In genomic region chr5:112780383-112780782, GRCm38 (mm10) we compare ENCODE assay signal across 9 mouse cellular contexts.
DNase-seq lines count a peak whose midpoint lies in the region; ATAC-seq lines count a peak whose summit lies in the region.
"Had no signal": no experiment of that assay in that cellular context is flagged by ENCODE, and none has a peak within 500 bp of the region (broad histone marks: within the 10 kb centered on the region; RNA-seq: fewer than 3 reads in every experiment).

No protein-coding gene starts in this region.

- peak; percentile 23; the same call in 1 of the 2 replicates for ATAC-seq in lung, embryonic 16.5 days (ENCODE audit: low read depth)
- ATAC-seq in kidney, embryonic 14.5 days (ENCODE audit: low FRiP score, low TSS enrichment), result no peak

- H3K4me1 ChIP-seq in lung, embryonic 16.5 days (replicated peaks; ENCODE audit: control insufficient read depth, insufficient read depth, low read length), result no peaks in the 10 kb centered on the region; the same call in 1 of the 2 replicates
- H3K4me1 ChIP-seq in kidney, embryonic 14.5 days (ENCODE audit: control insufficient read depth, insufficient read depth, low read length), result no peaks in the 10 kb centered on the region

- no peaks in the 10 kb centered on the region for H3K27me3 ChIP-seq in lung, embryonic 16.5 days (ENCODE audit: control insufficient read depth, insufficient read depth, low read depth, low read length)
- no peaks in the 10 kb centered on the region; the same call in 1 of the 2 replicates for H3K27me3 ChIP-seq in kidney, embryonic 14.5 days (ENCODE audit: control insufficient read depth, insufficient read depth, low read length)
- H3K27me3 ChIP-seq: hindbrain, embryonic 15.5 days had no signal

- H3K4me3 ChIP-seq in lung, embryonic 16.5 days (ENCODE audit: low read length), result no peak overlapping the region
- no peak overlapping the region for H3K4me3 ChIP-seq in kidney, embryonic 14.5 days (ENCODE audit: low read length)
- H3K4me3 ChIP-seq: hindbrain, embryonic 15.5 days had no signal

- H3K9ac ChIP-seq in lung, embryonic 16.5 days (ENCODE audit: low read length), result no peak overlapping the region
- H3K9ac ChIP-seq in kidney, embryonic 14.5 days (ENCODE audit: low read depth, low read length), result no peak overlapping the region
- H3K9ac ChIP-seq: hindbrain, embryonic 15.5 days had no signal

- no peaks in the 10 kb centered on the region for H3K9me3 ChIP-seq in lung, embryonic 16.5 days (ENCODE audit: control insufficient read depth, low read length)
- H3K9me3 ChIP-seq in kidney, embryonic 14.5 days (ENCODE audit: control insufficient read depth, low read length), result no peaks in the 10 kb centered on the region
- H3K9me3 ChIP-seq: hindbrain, embryonic 15.5 days had no signal

- no peak overlapping the region for H3K27ac ChIP-seq in lung, embryonic 16.5 days (ENCODE audit: low read length)
- H3K27ac ChIP-seq in kidney, embryonic 14.5 days (ENCODE audit: low read depth, low read length), result no peak overlapping the region
- H3K27ac ChIP-seq: hindbrain, embryonic 15.5 days had no signal

- no peaks in the 10 kb centered on the region for H3K36me3 ChIP-seq in lung, embryonic 16.5 days (ENCODE audit: control insufficient read depth, insufficient read depth, low read length)
- H3K36me3 ChIP-seq in kidney, embryonic 14.5 days (ENCODE audit: control insufficient read depth, insufficient read depth, low read length), result no peaks in the 10 kb centered on the region
- H3K36me3 ChIP-seq: hindbrain, embryonic 15.5 days had no signal

- 32% methylated on average over 5 of the region's 5 CpGs for WGBS in lung, embryonic 16.5 days
- 74% methylated on average over 5 of the region's 5 CpGs for WGBS in kidney, embryonic 14.5 days

- no peak overlapping the region for H3K4me2 ChIP-seq in lung, embryonic 16.5 days (ENCODE audit: low read depth, low read length)
- no peak overlapping the region for H3K4me2 ChIP-seq in kidney, embryonic 14.5 days (replicated peaks; ENCODE audit: low read depth, low read length)
- H3K4me2 ChIP-seq: hindbrain, embryonic 15.5 days had no signal

- peak; percentile 79 for DNase-seq in gastrocnemius, adult 18-20 months (ENCODE audit: low spot score)
- DNase-seq in gastrocnemius, postnatal 4 days (ENCODE audit: low spot score in 2 of 2), result no peak
- peak; percentile 87 to 88 for DNase-seq in adrenal gland, postnatal 36 days
- peak; percentile 72 for DNase-seq in gastrocnemius, postnatal 10 days
- DNase-seq in embryo, embryonic 10 days (ENCODE audit: low spot score), result no peak
- no peak for DNase-seq in yolk sac, embryonic 10.5 days (ENCODE audit: low spot score)

Comparison
In these comparisons a context has a peak if more than half of its experiments do, and no peak if none do; other contexts are left out.
1. DNase-seq: peak in gastrocnemius, adult 18-20 months (single experiment), adrenal gland, postnatal 36 days (2 of 2) and gastrocnemius, postnatal 10 days (single experiment); none in gastrocnemius, postnatal 4 days (0 of 2), embryo, embryonic 10 days (single experiment) and yolk sac, embryonic 10.5 days (single experiment).